Mouse (Mus musculus): ENCODE data around the gene Chdh. TPM values are rescaled to one million over a fixed set of nuclear protein-coding genes. Genes with fewer than 3 reads are reported as not detected.

Gene Chdh
- polyA plus RNA-seq, 1 experiment from 2014 or later: 0.64 TPM

DNA sequence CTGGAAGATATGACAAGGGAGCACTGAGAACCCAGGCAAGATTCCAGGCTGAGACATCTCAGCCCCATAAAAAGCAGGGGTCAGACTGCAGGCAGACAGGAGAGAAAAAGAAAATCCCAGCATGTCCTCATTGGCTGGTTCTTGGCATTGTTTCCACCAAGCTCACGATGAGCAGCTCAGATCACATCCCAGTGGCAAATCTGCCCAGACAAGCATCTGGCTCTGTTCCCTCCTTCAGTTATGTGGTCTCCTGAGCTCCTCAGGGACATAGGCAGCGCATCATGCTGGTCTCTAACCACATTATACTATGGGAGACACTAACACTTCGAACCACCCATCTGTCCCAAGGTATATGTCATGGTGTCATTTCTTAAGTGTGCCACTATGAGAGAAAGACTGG is 59.7 kb downstream of the Chdh start:
- Histone ChIP-seq H3K4me1 (replicated peaks; ENCODE audit: control insufficient read depth, insufficient read depth, low read length) (no peaks in the 10 kb centered on the region), H3K4me2 (replicated peaks) (no peak overlapping the region), H3K9me3 (ENCODE audit: control insufficient read depth, low read length) (no peaks in the 10 kb centered on the region), H3K4me3 (replicated peaks; ENCODE audit: low read length) (no peak overlapping the region), H3K9ac (no peak overlapping the region), H3K27ac (no peak overlapping the region), H3K36me3 (replicated peaks; ENCODE audit: control insufficient read depth, insufficient read depth) (peaks cover 16% of the 10 kb centered on the region), H3K27me3 (ENCODE audit: control insufficient read depth, insufficient read depth, low read length) (no peaks in the 10 kb centered on the region)
- DNase-seq (ENCODE audit: low spot score) (no peak), ATAC-seq (ENCODE audit: low FRiP score) (no peak)
- WGBS: 68% methylated on average over 3 of the region's 3 CpGs

DNA sequence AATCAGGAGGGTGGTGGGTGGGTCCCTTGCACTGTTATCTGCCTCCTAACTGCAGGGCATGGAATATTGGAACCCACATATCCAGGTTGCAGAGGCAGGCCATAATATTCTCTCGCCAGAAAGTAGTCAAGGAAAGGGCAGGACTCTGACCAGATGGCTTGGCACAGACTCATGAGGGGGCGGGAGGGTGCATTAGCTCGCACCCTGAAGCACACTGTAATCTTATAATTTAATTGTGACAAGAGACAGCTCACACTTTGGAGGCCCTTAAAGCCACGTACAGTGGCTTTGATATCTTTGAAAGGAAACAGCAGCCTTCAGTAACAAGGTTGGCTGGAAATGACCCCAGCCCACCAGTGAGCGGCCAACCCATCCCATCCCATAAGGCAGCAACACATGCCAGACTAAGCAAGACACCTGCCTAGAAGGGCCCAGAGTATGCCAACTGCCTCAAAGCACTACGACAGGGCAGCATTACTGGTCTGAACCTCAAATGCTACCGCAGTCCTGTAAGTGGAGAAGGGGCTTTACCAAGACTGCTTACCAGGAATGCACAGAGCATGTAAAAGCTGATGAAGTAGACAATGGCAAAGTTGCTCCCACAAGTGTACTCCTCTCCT is 66.6 kb downstream of the Chdh start:
- no peaks in the 10 kb centered on the region for H3K4me1 ChIP-seq (replicated peaks; ENCODE audit: control insufficient read depth, insufficient read depth, low read length)
- no peak overlapping the region for H3K9ac ChIP-seq
- no peaks in the 10 kb centered on the region for H3K27me3 ChIP-seq (ENCODE audit: control insufficient read depth, insufficient read depth, low read length)
- DNase-seq (ENCODE audit: low spot score) (no peak), ATAC-seq (ENCODE audit: low FRiP score) (no peak)
- peaks cover 35% of the 10 kb centered on the region for H3K36me3 ChIP-seq (replicated peaks; ENCODE audit: control insufficient read depth, insufficient read depth)
- H3K4me3 ChIP-seq (replicated peaks; ENCODE audit: low read length): no peak overlapping the region
- H3K4me2 ChIP-seq (replicated peaks): no peak overlapping the region
- 82% methylated on average over 7 of the region's 7 CpGs for WGBS
- H3K9me3 ChIP-seq (ENCODE audit: control insufficient read depth, low read length): no peaks in the 10 kb centered on the region
- no peak overlapping the region for H3K27ac ChIP-seq

DNA sequence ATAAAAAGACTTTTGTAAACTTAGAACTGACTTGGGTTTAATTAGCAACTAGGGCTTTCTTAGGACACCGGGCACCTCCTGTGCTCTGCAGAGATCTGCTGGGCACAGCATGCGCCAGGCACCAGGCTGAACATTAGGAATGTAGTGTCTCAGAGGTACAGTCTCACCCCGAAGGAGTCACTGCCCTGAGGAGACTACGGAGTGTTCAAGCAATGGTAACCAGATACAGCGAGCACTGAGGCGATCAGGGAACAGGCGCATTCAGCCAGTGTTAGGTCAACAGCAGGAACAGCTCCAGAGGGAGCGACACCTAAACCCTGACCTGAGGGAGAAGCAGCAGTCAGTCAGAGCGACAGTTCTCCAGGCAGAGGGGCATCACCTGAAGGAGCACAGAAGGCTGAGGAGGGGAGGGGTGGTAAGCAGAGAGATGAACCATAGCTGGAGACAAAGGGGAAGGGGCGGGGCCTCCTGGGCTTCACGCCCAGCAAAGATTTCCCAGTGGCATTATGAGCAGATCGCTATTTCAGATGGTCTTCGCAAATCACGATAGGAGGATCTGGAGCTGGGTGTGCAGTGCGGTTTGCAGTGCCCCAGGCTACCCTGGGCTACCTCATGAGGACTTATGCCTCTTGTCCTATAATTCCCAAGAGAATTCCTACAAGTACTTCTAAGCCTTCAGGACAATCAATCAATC is 69.4 kb downstream of the Chdh start:
- H3K36me3 ChIP-seq (replicated peaks; ENCODE audit: control insufficient read depth, insufficient read depth): peaks cover 28% of the 10 kb centered on the region; the same call in 1 of the 2 replicates
- no peak overlapping the region for H3K4me2 ChIP-seq (replicated peaks)
- H3K27ac ChIP-seq: no peak overlapping the region
- no peaks in the 10 kb centered on the region for H3K9me3 ChIP-seq (ENCODE audit: control insufficient read depth, low read length)
- DNase-seq (ENCODE audit: low spot score) (no peak), ATAC-seq (ENCODE audit: low FRiP score) (no peak)
- H3K4me1 ChIP-seq (replicated peaks; ENCODE audit: control insufficient read depth, insufficient read depth, low read length): no peaks in the 10 kb centered on the region
- WGBS: 75% methylated on average over 15 of the region's 15 CpGs
- no peak overlapping the region for H3K4me3 ChIP-seq (replicated peaks; ENCODE audit: low read length)
- H3K27me3 ChIP-seq (ENCODE audit: control insufficient read depth, insufficient read depth, low read length): no peaks in the 10 kb centered on the region
- no peak overlapping the region for H3K9ac ChIP-seq

DNA sequence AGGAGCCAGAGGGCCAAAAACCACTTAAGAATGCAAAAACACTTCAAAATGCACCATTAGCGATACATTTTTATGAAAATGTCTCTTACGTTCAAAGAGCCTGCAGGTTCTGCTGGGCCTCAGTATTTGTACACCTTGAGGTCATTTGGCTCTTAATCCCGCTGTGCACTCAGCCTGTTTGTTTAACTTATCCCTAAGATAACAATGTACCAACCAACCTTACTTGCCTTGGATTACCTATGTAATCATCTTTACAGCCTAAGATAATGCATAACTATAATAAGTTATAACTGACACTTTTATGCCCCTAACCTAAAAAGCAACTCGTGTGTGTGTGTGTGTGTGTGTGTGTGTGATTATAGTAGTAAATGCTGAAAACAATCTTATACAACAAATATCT is 70.9 kb downstream of the Chdh start:
- DNase-seq (ENCODE audit: low spot score) (no peak), ATAC-seq (ENCODE audit: low FRiP score) (no peak)
- Histone ChIP-seq H3K27ac (no peak overlapping the region), H3K4me3 (replicated peaks; ENCODE audit: low read length) (no peak overlapping the region), H3K4me2 (replicated peaks) (no peak overlapping the region), H3K9ac (no peak overlapping the region), H3K9me3 (ENCODE audit: control insufficient read depth, low read length) (no peaks in the 10 kb centered on the region), H3K4me1 (replicated peaks; ENCODE audit: control insufficient read depth, insufficient read depth, low read length) (no peaks in the 10 kb centered on the region), H3K36me3 (replicated peaks; ENCODE audit: control insufficient read depth, insufficient read depth) (peaks cover 16% of the 10 kb centered on the region; the same call in 1 of the 2 replicates), H3K27me3 (ENCODE audit: control insufficient read depth, insufficient read depth, low read length) (no peaks in the 10 kb centered on the region)
- WGBS: 88% methylated on average over 4 of the region's 4 CpGs

Small RNA genes within 50 kb of the gene (microRNA-seq; reads per million reads assigned to microRNA genes)
- gene Mir6947: not detected

Other genes with a start within 250 kb of the Chdh start
- 320 and 331 TPM in 2 replicates for gene Selenok, start 40.7 kb upstream of the Chdh start, polyA plus RNA-seq (2014; fragmentation: Nextera tagmentation; extraction: Ambion mirVana)
- gene Actr8, start 30.7 kb upstream of the Chdh start, polyA plus RNA-seq (2014; fragmentation: Nextera tagmentation; extraction: Ambion mirVana): 60.0 and 61.6 TPM in 2 replicates
- 1.7 and 2.7 TPM in 2 replicates for gene Il17rb, start 127 bp upstream of the Chdh start, polyA plus RNA-seq (2014; fragmentation: Nextera tagmentation; extraction: Ambion mirVana)

All from hindbrain, embryonic 14.5 days (tissue).